Comparison of ENCODE assay signal across 31 mouse cellular contexts in genomic region chr13:24486403-24486802, GRCm38 (mm10).
A peak's percentile ranks its signal among the peaks of the same experiment; 100 is the strongest.
DNase-seq lines count a peak whose midpoint lies in the region; ATAC-seq and TF ChIP-seq lines count a peak whose summit lies in the region.
"Had no signal": no experiment of that assay in that cellular context is flagged by ENCODE, and none has a peak within 500 bp of the region (broad histone marks: within the 10 kb centered on the region; RNA-seq: fewer than 3 reads in every experiment).

No protein-coding gene starts in this region.

- peak in 2 of 3 experiments; percentile 24 to 48; a peak in 4 of 6 replicates for TF ChIP-seq CTCF in MEL (IDR thresholded peaks at IDR 0.05 in 2 of 3, conservative IDR thresholded peaks at IDR 0.05 in 1 of 3; ENCODE audit: control insufficient read depth in 1 of 3, insufficient read depth in 1 of 3, low read depth in 2 of 3, low read length in 3 of 3, poor library complexity in 1 of 3, severe bottlenecking in 1 of 3)
- peak; percentile 30; the same call in 1 of the 2 replicates for TF ChIP-seq CTCF in liver, embryonic 14.5 days (IDR thresholded peaks at IDR 0.05; ENCODE audit: low read depth)

- no peak overlapping the region for H3K27ac ChIP-seq in liver, embryonic 11.5 days (ENCODE audit: low read depth, low read length)
- no peak overlapping the region; the same call in 1 of the 2 replicates for H3K27ac ChIP-seq in MEL (ENCODE audit: control insufficient read depth, low read depth, low read length)
- no peak overlapping the region for H3K27ac ChIP-seq in liver, embryonic 14.5 days
- H3K27ac ChIP-seq: forebrain, embryonic 13.5 days; heart, embryonic 10.5 days; hindbrain, embryonic 14.5 days; limb, embryonic 10.5 days; limb, embryonic 15.5 days; midbrain, embryonic 12.5 days; neural tube, embryonic 13.5 days had no signal

- no peaks in the 10 kb centered on the region for H3K36me3 ChIP-seq in liver, embryonic 11.5 days (ENCODE audit: control insufficient read depth, insufficient read depth, low read length)
- peaks cover 0 to 38% of the 10 kb centered on the region in 2 experiments; a peak in 2 of 4 replicates for H3K36me3 ChIP-seq in MEL (ENCODE audit: control insufficient read depth in 1 of 2, insufficient read depth in 2 of 2, low read length in 2 of 2)
- H3K36me3 ChIP-seq in liver, embryonic 14.5 days (replicated peaks; ENCODE audit: control insufficient read depth, insufficient read depth, low read depth) = no peaks in the 10 kb centered on the region
- H3K36me3 ChIP-seq in splenic B cell, adult 2 months (ENCODE audit: control insufficient read depth, insufficient read depth, low read length, poor library complexity, severe bottlenecking) = no peaks in the 10 kb centered on the region
- H3K36me3 ChIP-seq: G1E; heart, embryonic 10.5 days; limb, embryonic 10.5 days; limb, embryonic 15.5 days; midbrain, embryonic 12.5 days; neural tube, embryonic 13.5 days had no signal

- no peak overlapping the region for H3K4me3 ChIP-seq in liver, embryonic 11.5 days (ENCODE audit: low read depth, low read length)
- H3K4me3 ChIP-seq in MEL (ENCODE audit: control insufficient read depth in 1 of 2, insufficient read depth in 1 of 2, low read depth in 2 of 2, low read length in 2 of 2) = no peak overlapping the region
- no peak overlapping the region for H3K4me3 ChIP-seq in liver, embryonic 14.5 days (ENCODE audit: insufficient read depth in 1 of 2, low read depth in 2 of 2, low read length in 2 of 2)
- H3K4me3 ChIP-seq: forebrain, embryonic 13.5 days; heart, embryonic 10.5 days; limb, embryonic 10.5 days; limb, embryonic 15.5 days; midbrain, embryonic 12.5 days; myocyte; neural tube, embryonic 13.5 days had no signal

- TF ChIP-seq POLR2A in MEL (IDR thresholded peaks at IDR 0.05; ENCODE audit: control insufficient read depth in 1 of 2, insufficient read depth in 1 of 2, low read depth in 1 of 2, low read length in 2 of 2, poor library complexity in 1 of 2) = no peak

- H3K4me1 ChIP-seq in liver, embryonic 11.5 days (replicated peaks; ENCODE audit: control insufficient read depth, insufficient read depth, low read length) = peaks cover 7% of the 10 kb centered on the region
- H3K4me1 ChIP-seq in MEL (ENCODE audit: control insufficient read depth in 1 of 2, insufficient read depth in 2 of 2, low read length in 2 of 2) = peaks cover 25 to 37% of the 10 kb centered on the region in 2 experiments
- H3K4me1 ChIP-seq in liver, embryonic 14.5 days (replicated peaks; ENCODE audit: control insufficient read depth in 2 of 2, insufficient read depth in 2 of 2, low read length in 1 of 2) = peaks cover 2 to 25% of the 10 kb centered on the region in 2 experiments; a peak in 3 of 4 replicates
- H3K4me1 ChIP-seq: forebrain, embryonic 13.5 days; limb, embryonic 15.5 days; midbrain, embryonic 12.5 days; neural tube, embryonic 13.5 days had no signal

- 42% methylated on average over 6 of the region's 6 CpGs for WGBS in liver, embryonic 11.5 days
- 18% methylated on average over 6 of the region's 6 CpGs for WGBS in liver, embryonic 14.5 days (ENCODE audit: insufficient replicate concordance)

- no peaks in the 10 kb centered on the region for H3K79me2 ChIP-seq in MEL (ENCODE audit: control insufficient read depth, insufficient read depth, low read length, poor library complexity)

- H3K4me2 ChIP-seq in liver, embryonic 11.5 days = no peak overlapping the region
- H3K4me2 ChIP-seq in liver, embryonic 14.5 days (ENCODE audit: low read depth) = no peak overlapping the region
- H3K4me2 ChIP-seq: forebrain, embryonic 13.5 days; hindbrain, embryonic 14.5 days; limb, embryonic 15.5 days; lung, embryonic 14.5 days; midbrain, embryonic 12.5 days; neural tube, embryonic 13.5 days had no signal

- no peak overlapping the region for H3K9ac ChIP-seq in liver, embryonic 11.5 days (ENCODE audit: low read depth, low read length)
- H3K9ac ChIP-seq in MEL (ENCODE audit: control insufficient read depth, low read depth, low read length, poor library complexity, severe bottlenecking) = no peak overlapping the region
- no peak overlapping the region for H3K9ac ChIP-seq in liver, embryonic 14.5 days (replicated peaks)
- H3K9ac ChIP-seq: forebrain, embryonic 13.5 days; hindbrain, embryonic 14.5 days; limb, embryonic 15.5 days; lung, embryonic 14.5 days; midbrain, embryonic 12.5 days; neural tube, embryonic 13.5 days had no signal

- peak; percentile 27; the same call in 1 of the 2 replicates for TF ChIP-seq RAD21 in MEL (IDR thresholded peaks at IDR 0.05; ENCODE audit: low read depth, low read length)

- peak; percentile 68 for ATAC-seq in liver, embryonic 11.5 days (replicated peaks; ENCODE audit: low FRiP score)
- no peak; the same call in 1 of the 2 replicates for ATAC-seq in liver, embryonic 14.5 days (ENCODE audit: insufficient read depth)
- ATAC-seq: forebrain, embryonic 13.5 days; intestine, postnatal 0 days; Patski had no signal

- no peak for DNase-seq in liver, embryonic 11.5 days (ENCODE audit: low spot score)
- no peak for DNase-seq in liver
- DNase-seq in MEL (ENCODE audit: low read depth, low spot score) = peak; percentile 74
- no peak for DNase-seq in liver, embryonic 14.5 days (ENCODE audit: low read depth in 3 of 3, low spot score in 3 of 3)
- DNase-seq in splenic B cell, adult 2 months (ENCODE audit: low read depth, low spot score) = peak; percentile 69
- no peak for DNase-seq in neural tube, embryonic 10.5 days (ENCODE audit: extremely low spot score, low spot score)
- DNase-seq in cerebellum, adult 11 months = no peak
- DNase-seq: adrenal gland, postnatal 10 days; cerebellum, adult 2 months; cerebellum, postnatal 14 days; gastrocnemius, postnatal 14 days; heart, adult 11 months; heart, postnatal 4 days; kidney, adult 9 months; kidney, postnatal 10 days; layer of hippocampus, adult 9-11 months; lung, embryonic 14.5 days; lung, postnatal 14 days; thymus, adult 2 months; thymus, postnatal 36 days had no signal

- peak; percentile 62 to 80; a peak in 3 of 4 replicates for TF ChIP-seq EP300 in MEL (IDR thresholded peaks at IDR 0.05; ENCODE audit: low read depth in 1 of 2, low read length in 2 of 2)
- TF ChIP-seq EP300 in liver, embryonic 14.5 days (IDR thresholded peaks at IDR 0.05; ENCODE audit: low read depth) = no peak

- no peaks in the 10 kb centered on the region for H3K9me3 ChIP-seq in liver, embryonic 11.5 days (ENCODE audit: control insufficient read depth, low read length)
- H3K9me3 ChIP-seq in MEL (replicated peaks; ENCODE audit: insufficient read depth, low read length) = no peaks in the 10 kb centered on the region
- no peaks in the 10 kb centered on the region for H3K9me3 ChIP-seq in liver, embryonic 14.5 days (ENCODE audit: control insufficient read depth, low read length)
- H3K9me3 ChIP-seq: forebrain, embryonic 13.5 days; G1E; heart, embryonic 10.5 days; limb, embryonic 10.5 days; limb, embryonic 15.5 days; midbrain, embryonic 12.5 days; neural tube, embryonic 13.5 days had no signal

- no peaks in the 10 kb centered on the region for H3K27me3 ChIP-seq in liver, embryonic 11.5 days (replicated peaks; ENCODE audit: control insufficient read depth, insufficient read depth, low read length)
- H3K27me3 ChIP-seq in MEL (ENCODE audit: control insufficient read depth in 1 of 2, insufficient read depth in 2 of 2, low read length in 2 of 2) = no peaks in the 10 kb centered on the region
- no peaks in the 10 kb centered on the region for H3K27me3 ChIP-seq in liver, embryonic 14.5 days (ENCODE audit: control insufficient read depth, insufficient read depth, low read length)
- H3K27me3 ChIP-seq in splenic B cell, adult 2 months (ENCODE audit: control insufficient read depth, insufficient read depth, low read length, poor library complexity, severe bottlenecking) = no peaks in the 10 kb centered on the region
- H3K27me3 ChIP-seq: forebrain, embryonic 13.5 days; limb, embryonic 15.5 days; midbrain, embryonic 12.5 days; neural tube, embryonic 13.5 days; Patski had no signal

TF ChIP-seq in MEL, 35 proteins besides CTCF, POLR2A, EP300 and RAD21:
- TF ChIP-seq TBP (IDR thresholded peaks at IDR 0.05; ENCODE audit: low read depth, low read length) (no peak), RCOR1 (IDR thresholded peaks at IDR 0.05; ENCODE audit: low read depth, low read length) (peak; percentile 67; the same call in 1 of the 2 replicates), GABPA (IDR thresholded peaks at IDR 0.05; ENCODE audit: low read depth, low read length) (no peak), UBTF (IDR thresholded peaks at IDR 0.05; ENCODE audit: borderline replicate concordance, insufficient read depth, low read depth, low read length) (no peak), GATA1 (IDR thresholded peaks at IDR 0.05; ENCODE audit: low read depth, low read length) (peak; percentile 77), KAT2A (conservative IDR thresholded peaks at IDR 0.05; ENCODE audit: low read depth, low read length) (no peak), MAX (IDR thresholded peaks at IDR 0.05; ENCODE audit: low read length) (no peak), MAZ (IDR thresholded peaks at IDR 0.05; ENCODE audit: low read depth, low read length) (0 out of 2 replicates have a peak, but pooled peaks have one; percentile 34), SMC3 (IDR thresholded peaks at IDR 0.05; ENCODE audit: low read depth, low read length) (peak; percentile 40), ELF1 (IDR thresholded peaks at IDR 0.05; ENCODE audit: low read depth, low read length) (no peak), MXI1 (IDR thresholded peaks at IDR 0.05; ENCODE audit: low read depth, low read length) (0 out of 2 replicates have a peak, but pooled peaks have one; percentile 19), MEF2A (IDR thresholded peaks at IDR 0.05; ENCODE audit: extremely low read depth, insufficient replicate concordance, low read depth, low read length, poor library complexity, severe bottlenecking) (peak; percentile 90), ZC3H11A (IDR thresholded peaks at IDR 0.05; ENCODE audit: low read depth, low read length) (no peak), TCF12 (IDR thresholded peaks at IDR 0.05; ENCODE audit: low read depth, low read length) (peak; percentile 88), POLR2AphosphoS2 (IDR thresholded peaks at IDR 0.05; ENCODE audit: low read length) (no peak), SIN3A (IDR thresholded peaks at IDR 0.05; ENCODE audit: low read length) (peak; percentile 55; the same call in 1 of the 2 replicates), ZNF384 (IDR thresholded peaks at IDR 0.05; ENCODE audit: low read depth, low read length) (no peak), BHLHE40 (IDR thresholded peaks at IDR 0.05; ENCODE audit: borderline replicate concordance, low read depth, low read length) (peak; percentile 51; the same call in 1 of the 2 replicates), MYB (IDR thresholded peaks at IDR 0.05; ENCODE audit: low read depth, low read length) (no peak), USF1 (IDR thresholded peaks at IDR 0.05; ENCODE audit: low read depth, low read length) (no peak), ZKSCAN1 (IDR thresholded peaks at IDR 0.05; ENCODE audit: low read depth, low read length) (no peak), ETS1 (IDR thresholded peaks at IDR 0.05; ENCODE audit: low read depth, low read length) (peak; percentile 73)

Comparison
In these comparisons a context has a peak if more than half of its experiments do, and no peak if none do; other contexts are left out.
1. DNase-seq: peak in MEL (single experiment) and splenic B cell, adult 2 months (single experiment); none in liver, embryonic 11.5 days (single experiment), liver (single experiment), liver, embryonic 14.5 days (0 of 3), neural tube, embryonic 10.5 days (single experiment) and cerebellum, adult 11 months (single experiment).